Mouse (Mus musculus): Measurements from ENCODE around the gene Phkg2. TPM values are rescaled to one million over a fixed set of nuclear protein-coding genes. Genes with fewer than 3 reads are reported as not detected.

Phkg2 gene
- polyA plus RNA-seq, 1 experiment: 79.5 TPM

- no peak overlapping the region for H3K27ac ChIP-seq (ENCODE audit: insufficient read depth, low read length)
- H3K36me3 ChIP-seq (ENCODE audit: control insufficient read depth, insufficient read depth, low read length): peaks cover 58% of the 10 kb centered on the region
- TF ChIP-seq CTCF (IDR thresholded peaks at IDR 0.05; ENCODE audit: extremely low read depth, insufficient read depth, insufficient read length, insufficient replicate concordance) (no peak), POLR2A (IDR thresholded peaks at IDR 0.05; ENCODE audit: low read depth, low read length) (no peak)
- WGBS: 95% methylated on average over 7 of the region's 7 CpGs
- DNase-seq (ENCODE audit: low read depth in 1 of 2, low spot score in 2 of 2): no peak
- H3K4me3 ChIP-seq (ENCODE audit: extremely low read depth, insufficient read depth, insufficient read length): no peak overlapping the region
- no peaks in the 10 kb centered on the region for H3K4me1 ChIP-seq (ENCODE audit: control insufficient read depth, insufficient read depth, insufficient read length)
- no peaks in the 10 kb centered on the region for H3K27me3 ChIP-seq (ENCODE audit: control insufficient read depth, insufficient read depth, low read length)
Measured at GRCm38 (mm10) chr7:127600612-127601011, 27.5 kb downstream of the Phkg2 start.

GRCm38 (mm10) chr7:127601735-127602134, 28.6 kb downstream of the Phkg2 start:
- H3K27me3 ChIP-seq (ENCODE audit: control insufficient read depth, insufficient read depth, low read length): no peaks in the 10 kb centered on the region
- WGBS: 92% methylated on average over 4 of the region's 4 CpGs
- H3K27ac ChIP-seq (ENCODE audit: insufficient read depth, low read length): no peak overlapping the region
- H3K36me3 ChIP-seq (ENCODE audit: control insufficient read depth, insufficient read depth, low read length): peaks cover 47% of the 10 kb centered on the region
- H3K4me3 ChIP-seq (ENCODE audit: extremely low read depth, insufficient read depth, insufficient read length): no peak overlapping the region
- TF ChIP-seq POLR2A (IDR thresholded peaks at IDR 0.05; ENCODE audit: low read depth, low read length): no peak
- TF ChIP-seq CTCF (IDR thresholded peaks at IDR 0.05; ENCODE audit: extremely low read depth, insufficient read depth, insufficient read length, insufficient replicate concordance): no peak
- DNase-seq (ENCODE audit: low read depth in 1 of 2, low spot score in 2 of 2): no peak
- H3K4me1 ChIP-seq (ENCODE audit: control insufficient read depth, insufficient read depth, insufficient read length): no peaks in the 10 kb centered on the region

GRCm38 (mm10) chr7:127602903-127603302, 29.8 kb downstream of the Phkg2 start:
- no peak for TF ChIP-seq POLR2A (IDR thresholded peaks at IDR 0.05; ENCODE audit: low read depth, low read length)
- no peak for TF ChIP-seq CTCF (IDR thresholded peaks at IDR 0.05; ENCODE audit: extremely low read depth, insufficient read depth, insufficient read length, insufficient replicate concordance)
- H3K36me3 ChIP-seq (ENCODE audit: control insufficient read depth, insufficient read depth, low read length): peaks cover 37% of the 10 kb centered on the region
- no peaks in the 10 kb centered on the region for H3K27me3 ChIP-seq (ENCODE audit: control insufficient read depth, insufficient read depth, low read length)
- H3K27ac ChIP-seq (ENCODE audit: insufficient read depth, low read length): no peak overlapping the region
- H3K4me3 ChIP-seq (ENCODE audit: extremely low read depth, insufficient read depth, insufficient read length): no peak overlapping the region
- DNase-seq (ENCODE audit: low read depth in 1 of 2, low spot score in 2 of 2): no peak
- no peaks in the 10 kb centered on the region for H3K4me1 ChIP-seq (ENCODE audit: control insufficient read depth, insufficient read depth, insufficient read length)
- 85% methylated on average over 2 of the region's 2 CpGs for WGBS

GRCm38 (mm10) chr7:127604256-127604655, 31.1 kb downstream of the Phkg2 start:
- H3K4me1 ChIP-seq (ENCODE audit: control insufficient read depth, insufficient read depth, insufficient read length): no peaks in the 10 kb centered on the region
- 89% methylated on average over 10 of the region's 10 CpGs for WGBS
- no peak for DNase-seq (ENCODE audit: low read depth in 1 of 2, low spot score in 2 of 2)
- H3K27me3 ChIP-seq (ENCODE audit: control insufficient read depth, insufficient read depth, low read length): no peaks in the 10 kb centered on the region
- H3K36me3 ChIP-seq (ENCODE audit: control insufficient read depth, insufficient read depth, low read length): peaks cover 25% of the 10 kb centered on the region
- TF ChIP-seq POLR2A (IDR thresholded peaks at IDR 0.05; ENCODE audit: low read depth, low read length): no peak
- no peak for TF ChIP-seq CTCF (IDR thresholded peaks at IDR 0.05; ENCODE audit: extremely low read depth, insufficient read depth, insufficient read length, insufficient replicate concordance)
- H3K27ac ChIP-seq (ENCODE audit: insufficient read depth, low read length): no peak overlapping the region
- no peak overlapping the region for H3K4me3 ChIP-seq (ENCODE audit: extremely low read depth, insufficient read depth, insufficient read length)

- WGBS: 60% methylated on average over 6 of the region's 6 CpGs
- H3K4me1 ChIP-seq (ENCODE audit: control insufficient read depth, insufficient read depth, insufficient read length): no peaks in the 10 kb centered on the region
- DNase-seq (ENCODE audit: low read depth in 1 of 2, low spot score in 2 of 2): no peak
- H3K27ac ChIP-seq (ENCODE audit: insufficient read depth, low read length): no peak overlapping the region
- peaks cover 22% of the 10 kb centered on the region for H3K36me3 ChIP-seq (ENCODE audit: control insufficient read depth, insufficient read depth, low read length)
- no peak overlapping the region for H3K4me3 ChIP-seq (ENCODE audit: extremely low read depth, insufficient read depth, insufficient read length)
- TF ChIP-seq POLR2A (IDR thresholded peaks at IDR 0.05; ENCODE audit: low read depth, low read length): no peak
- no peak for TF ChIP-seq CTCF (IDR thresholded peaks at IDR 0.05; ENCODE audit: extremely low read depth, insufficient read depth, insufficient read length, insufficient replicate concordance)
- no peaks in the 10 kb centered on the region for H3K27me3 ChIP-seq (ENCODE audit: control insufficient read depth, insufficient read depth, low read length)
Measured at GRCm38 (mm10) chr7:127607150-127607549, 34.0 kb downstream of the Phkg2 start.

GRCm38 (mm10) chr7:127611011-127611410, 37.9 kb downstream of the Phkg2 start:
- no peak overlapping the region for H3K4me3 ChIP-seq (ENCODE audit: extremely low read depth, insufficient read depth, insufficient read length)
- peaks cover 11% of the 10 kb centered on the region for H3K36me3 ChIP-seq (ENCODE audit: control insufficient read depth, insufficient read depth, low read length)
- no peak overlapping the region for H3K27ac ChIP-seq (ENCODE audit: insufficient read depth, low read length)
- WGBS: 95% methylated on average over 29 of the region's 29 CpGs
- H3K27me3 ChIP-seq (ENCODE audit: control insufficient read depth, insufficient read depth, low read length): 0 out of 2 replicates have a peak, but pooled peaks cover 3% of the 10 kb centered on the region
- TF ChIP-seq POLR2A (IDR thresholded peaks at IDR 0.05; ENCODE audit: low read depth, low read length) (no peak), CTCF (IDR thresholded peaks at IDR 0.05; ENCODE audit: extremely low read depth, insufficient read depth, insufficient read length, insufficient replicate concordance) (no peak)
- DNase-seq (ENCODE audit: low read depth in 1 of 2, low spot score in 2 of 2): no peak
- peaks cover 7% of the 10 kb centered on the region for H3K4me1 ChIP-seq (ENCODE audit: control insufficient read depth, insufficient read depth, insufficient read length)

- no peak for DNase-seq (ENCODE audit: low read depth in 1 of 2, low spot score in 2 of 2)
- WGBS: 97% methylated on average over 26 of the region's 26 CpGs
- Histone ChIP-seq H3K27me3 (ENCODE audit: control insufficient read depth, insufficient read depth, low read length) (0 out of 2 replicates have a peak, but pooled peaks cover 3% of the 10 kb centered on the region), H3K4me1 (ENCODE audit: control insufficient read depth, insufficient read depth, insufficient read length) (peaks cover 7% of the 10 kb centered on the region), H3K4me3 (ENCODE audit: extremely low read depth, insufficient read depth, insufficient read length) (no peak overlapping the region), H3K27ac (ENCODE audit: insufficient read depth, low read length) (no peak overlapping the region), H3K36me3 (ENCODE audit: control insufficient read depth, insufficient read depth, low read length) (peaks cover 11% of the 10 kb centered on the region)
- TF ChIP-seq CTCF (IDR thresholded peaks at IDR 0.05; ENCODE audit: extremely low read depth, insufficient read depth, insufficient read length, insufficient replicate concordance): no peak
Measured at GRCm38 (mm10) chr7:127611561-127611960, 38.4 kb downstream of the Phkg2 start.
